Mouse (Mus musculus): ENCODE results near the gene Abhd11.
A peak's percentile ranks its signal among the peaks of the same experiment; 100 is the strongest.

Abhd11 gene

GRCm38 (mm10) chr5:134986298-134987268, 22.4 kb upstream of the Abhd11 start:
- DNase-seq (ENCODE audit: low spot score), result no peak

GRCm38 (mm10) chr5:134989166-134989565, 19.8 kb upstream of the Abhd11 start:
- DNase-seq (ENCODE audit: low spot score), result no peak

- no peak for DNase-seq (ENCODE audit: low spot score)
Measured at GRCm38 (mm10) chr5:134989741-134990140, 19.2 kb upstream of the Abhd11 start.

- DNase-seq (ENCODE audit: low spot score), result peak; percentile 40
Measured at GRCm38 (mm10) chr5:134992566-134992965, 16.4 kb upstream of the Abhd11 start.

- no peak for DNase-seq (ENCODE audit: low spot score)
Measured at GRCm38 (mm10) chr5:134998359-134998758, 10.6 kb upstream of the Abhd11 start.

GRCm38 (mm10) chr5:134999797-135000196, 9.2 kb upstream of the Abhd11 start:
- DNase-seq (ENCODE audit: low spot score), result no peak

- DNase-seq (ENCODE audit: low spot score), result no peak
Measured at GRCm38 (mm10) chr5:135000751-135001150, 8.2 kb upstream of the Abhd11 start.

- DNase-seq (ENCODE audit: low spot score), result peak; percentile 85
Measured at GRCm38 (mm10) chr5:135001309-135001708, 7.6 kb upstream of the Abhd11 start.

GRCm38 (mm10) chr5:135002151-135002550, 6.8 kb upstream of the Abhd11 start:
- DNase-seq (ENCODE audit: low spot score), result peak; percentile 56

GRCm38 (mm10) chr5:135007802-135008571, 965 bp upstream of the Abhd11 start:
- DNase-seq (ENCODE audit: low spot score), result no peak

GRCm38 (mm10) chr5:135009590-135010319, 803 bp downstream of the Abhd11 start:
- peak; percentile 88 for DNase-seq (ENCODE audit: low spot score)

GRCm38 (mm10) chr5:135010320-135010709, 1.4 kb downstream of the Abhd11 start:
- no peak for DNase-seq (ENCODE audit: low spot score)

- DNase-seq (ENCODE audit: low spot score), result no peak
Measured at GRCm38 (mm10) chr5:135010841-135011743, 2.1 kb downstream of the Abhd11 start.

GRCm38 (mm10) chr5:135011809-135012613, 3.1 kb downstream of the Abhd11 start:
- no peak for DNase-seq (ENCODE audit: low spot score)

GRCm38 (mm10) chr5:135012671-135013441, 3.9 kb downstream of the Abhd11 start:
- peak; percentile 85 for DNase-seq (ENCODE audit: low spot score)

- DNase-seq (ENCODE audit: low spot score), result peak; percentile 86
Measured at GRCm38 (mm10) chr5:135015497-135015896, 6.5 kb downstream of the Abhd11 start.

GRCm38 (mm10) chr5:135016224-135016759, 7.3 kb downstream of the Abhd11 start:
- no peak for DNase-seq (ENCODE audit: low spot score)

- peak; percentile 76 for DNase-seq (ENCODE audit: low spot score)
Measured at GRCm38 (mm10) chr5:135021814-135022213, 12.9 kb downstream of the Abhd11 start.
